Mouse (Mus musculus): Measurements from ENCODE around the gene Asb2.

DNA sequence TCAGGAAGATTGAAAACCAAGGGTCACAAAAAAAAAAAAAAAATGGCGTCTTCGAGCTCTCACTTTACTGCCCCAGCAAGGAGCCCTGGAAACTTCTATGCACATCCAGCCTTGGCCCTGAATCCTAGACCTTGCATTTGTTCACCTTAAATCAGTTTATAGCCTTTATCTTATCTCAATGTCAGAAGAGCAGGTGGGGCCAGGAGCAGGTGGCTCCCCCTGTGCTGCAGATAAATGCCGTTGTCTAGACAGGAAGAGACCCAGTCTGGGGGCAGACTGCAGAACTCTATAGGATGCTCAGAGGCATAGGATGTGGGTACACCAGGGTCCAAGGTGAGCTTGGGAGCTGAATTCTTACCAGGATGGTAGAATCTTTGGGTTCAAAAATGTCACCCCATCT is 63.4 kb downstream of the Asb2 start:
- TF ChIP-seq POLR2A (IDR thresholded peaks at IDR 0.05; ENCODE audit: control insufficient read depth, extremely low read depth, insufficient read depth, low read length, poor library complexity) (no peak), CTCF (IDR thresholded peaks at IDR 0.05; ENCODE audit: borderline replicate concordance, control insufficient read depth, extremely low read depth, insufficient read depth, low read length, poor library complexity) (no peak)
